Mouse (Mus musculus) MEL (cell line): ENCODE results near the gene Gm11938. TPM values are rescaled to one million over a fixed set of nuclear protein-coding genes. Genes with fewer than 3 reads are reported as not detected.

Experiments
- DNase-seq: peaks from one replicate; pipeline ENCODE4 v3.0.0; 2011; ENCODE audit warnings: low read depth, low spot score
- H3K27ac ChIP-seq: 2 replicates; pipeline ENCODE4 v1.5.1; 2012; ENCODE audit warnings: low read depth, mild to moderate bottlenecking, control low read depth, low read length, moderate library complexity; ENCODE audit not compliant: control insufficient read depth
- H3K27me3 ChIP-seq, 2 experiments: fragments of 150-350 bp in 1 of 2; sonication (generic) in 1 of 2; 2 replicates each; pipeline ENCODE4 v1.6.1; 2012; ENCODE audit warnings: low read length in 2 of 2, mild to moderate bottlenecking in 2 of 2, improper control_type of control experiment in 1 of 2, moderate library complexity in 1 of 2; ENCODE audit not compliant: insufficient read depth in 2 of 2, control insufficient read depth in 1 of 2
- H3K36me3 ChIP-seq, 2 experiments: 2 replicates each; pipeline ENCODE4 v1.6.1; 2012 to 2014; ENCODE audit warnings: low read length in 2 of 2, improper control_type of control experiment in 1 of 2, inconsistent platforms in 1 of 2, mild to moderate bottlenecking in 1 of 2; ENCODE audit not compliant: insufficient read depth in 2 of 2, control insufficient read depth in 1 of 2
- H3K4me1 ChIP-seq, 2 experiments: fragments of 150-350 bp in 1 of 2; sonication (generic) in 1 of 2; 2 replicates each; pipeline ENCODE4 v1.6.1; 2012; ENCODE audit warnings: low read length in 2 of 2, improper control_type of control experiment in 1 of 2, mild to moderate bottlenecking in 1 of 2; ENCODE audit not compliant: insufficient read depth in 2 of 2, control insufficient read depth in 1 of 2
- H3K4me3 ChIP-seq, 2 experiments: fragments of 150-350 bp in 1 of 2; sonication (generic) in 1 of 2; 2 replicates each; pipeline ENCODE4 v1.5.1; 2012; ENCODE audit warnings: low read depth in 2 of 2, low read length in 2 of 2, mild to moderate bottlenecking in 2 of 2, moderate library complexity in 2 of 2, control low read depth in 1 of 2, improper control_type of control experiment in 1 of 2; ENCODE audit not compliant: control insufficient read depth in 1 of 2, insufficient read depth in 1 of 2
- H3K79me2 ChIP-seq: 2 replicates; pipeline ENCODE4 v1.6.1; 2012; ENCODE audit warnings: mild to moderate bottlenecking, low read length, moderate library complexity; ENCODE audit not compliant: control insufficient read depth, poor library complexity, insufficient read depth
- H3K9ac ChIP-seq: 2 replicates; pipeline ENCODE4 v1.6.1; 2012; ENCODE audit warnings: low read depth, mild to moderate bottlenecking, control low read depth, low read length, moderate library complexity; ENCODE audit not compliant: control insufficient read depth, poor library complexity, severe bottlenecking
- H3K9me3 ChIP-seq: fragments of 150-350 bp; sonication (generic); replicated peaks from 2 replicates; pipeline ENCODE4 v1.6.1; 2012; ENCODE audit warnings: mild to moderate bottlenecking, low read length, improper control_type of control experiment, moderate library complexity; ENCODE audit not compliant: insufficient read depth
- CHD2 ChIP-seq: IDR thresholded peaks from 2 replicates; pipeline ENCODE4 v1.6.1; 2011; ENCODE audit warnings: low read length, improper control_type of control experiment
- CTCF ChIP-seq, 3 experiments: IDR thresholded peaks in 2 of 3; conservative IDR thresholded peaks in 1 of 3; 2 replicates each; pipeline ENCODE4 v1.5.1; 2011 to 2012; ENCODE audit warnings: low read length in 3 of 3, low read depth in 2 of 3, mild to moderate bottlenecking in 2 of 3, improper control_type of control experiment in 1 of 3, inconsistent platforms in 1 of 3, mixed read lengths in 1 of 3, moderate library complexity in 1 of 3; ENCODE audit not compliant: control insufficient read depth in 1 of 3, insufficient read depth in 1 of 3, poor library complexity in 1 of 3, severe bottlenecking in 1 of 3
- ELF1 ChIP-seq: IDR thresholded peaks from 2 replicates; pipeline ENCODE4 v1.6.1; 2014; ENCODE audit warnings: low read depth, mild to moderate bottlenecking, inconsistent platforms, low read length, improper control_type of control experiment, moderate library complexity
- EP300 ChIP-seq, 2 experiments: IDR thresholded peaks; 2 replicates each; pipeline ENCODE4 v1.6.1; 2011; ENCODE audit warnings: improper control_type of control experiment in 2 of 2, low read length in 2 of 2, low read depth in 1 of 2, mild to moderate bottlenecking in 1 of 2
- HCFC1 ChIP-seq: IDR thresholded peaks from 2 replicates; pipeline ENCODE4 v1.6.1; 2012; ENCODE audit warnings: low read depth, mild to moderate bottlenecking, inconsistent platforms, low read length, improper control_type of control experiment, moderate library complexity
- MAFK ChIP-seq: IDR thresholded peaks from 2 replicates; pipeline ENCODE4 v1.6.1; 2011; ENCODE audit warnings: low read depth, mild to moderate bottlenecking, low read length, improper control_type of control experiment, borderline replicate concordance
- MYB ChIP-seq: IDR thresholded peaks from 2 replicates; pipeline ENCODE4 v1.6.1; 2011; ENCODE audit warnings: mild to moderate bottlenecking, low read depth, low read length, improper control_type of control experiment
- NRF1 ChIP-seq: IDR thresholded peaks from 2 replicates; pipeline ENCODE4 v1.6.1; 2014; ENCODE audit warnings: low read depth, mild to moderate bottlenecking, inconsistent platforms, low read length, improper control_type of control experiment, moderate library complexity; ENCODE audit not compliant: poor library complexity, insufficient read depth, severe bottlenecking
- POLR2AphosphoS2 ChIP-seq: IDR thresholded peaks from 2 replicates; pipeline ENCODE4 v1.6.1; 2011; ENCODE audit warnings: low read length, improper control_type of control experiment
- POLR2AphosphoS5 ChIP-seq: IDR thresholded peaks from 2 replicates; pipeline ENCODE4 v1.6.1; 2012; ENCODE audit warnings: low read depth, borderline replicate concordance, mild to moderate bottlenecking, inconsistent platforms, low read length, moderate library complexity, mixed read lengths
- RCOR1 ChIP-seq: IDR thresholded peaks from 2 replicates; pipeline ENCODE4 v1.6.1; 2012; ENCODE audit warnings: low read depth, mild to moderate bottlenecking, inconsistent platforms, low read length, improper control_type of control experiment
- TAL1 ChIP-seq: IDR thresholded peaks from 2 replicates; pipeline ENCODE4 v1.6.1; 2012; ENCODE audit warnings: mild to moderate bottlenecking, inconsistent platforms, low read length, moderate library complexity, mixed read lengths
- TBP ChIP-seq: IDR thresholded peaks from 2 replicates; pipeline ENCODE4 v1.8.0; 2011; ENCODE audit warnings: low read depth, low read length, improper control_type of control experiment
- TCF12 ChIP-seq: IDR thresholded peaks from 2 replicates; pipeline ENCODE4 v1.6.1; 2014; ENCODE audit warnings: low read depth, mild to moderate bottlenecking, inconsistent platforms, low read length, improper control_type of control experiment, moderate library complexity
- USF2 ChIP-seq, 2 experiments: IDR thresholded peaks; 2 replicates each; pipeline ENCODE4 v1.6.1; 2011 to 2012; ENCODE audit warnings: improper control_type of control experiment in 2 of 2, low read length in 2 of 2, borderline replicate concordance in 1 of 2, inconsistent platforms in 1 of 2, low read depth in 1 of 2, mild to moderate bottlenecking in 1 of 2; ENCODE audit not compliant: insufficient read depth in 1 of 2
- ZKSCAN1 ChIP-seq: IDR thresholded peaks from 2 replicates; pipeline ENCODE4 v1.6.1; 2012; ENCODE audit warnings: low read depth, mild to moderate bottlenecking, inconsistent platforms, low read length, improper control_type of control experiment, moderate library complexity
- ZMIZ1 ChIP-seq: IDR thresholded peaks from 2 replicates; pipeline ENCODE4 v1.6.1; 2012; ENCODE audit warnings: low read depth, mild to moderate bottlenecking, inconsistent platforms, low read length, improper control_type of control experiment, moderate library complexity
- polyA plus RNA-seq, 2 experiments: library from polyadenylated mRNA; stranded (reverse) in 1 of 2; unstranded in 1 of 2; fragments of >175 nt in 1 of 2; fragments of >200 nt in 1 of 2; gene quantifications; 2 replicates each; pipeline versions ENCODE4 v1.2.1 to v1.2.4; 2012; ENCODE audit warnings: low replicate concordance in 2 of 2, low read depth in 1 of 2; ENCODE audit not compliant: insufficient read length in 2 of 2, insufficient read depth in 1 of 2, missing spikeins in 1 of 2
- total RNA-seq: library from RNA; depleted of rRNA; stranded (reverse); fragments of 300-350 nt; gene quantifications from 2 replicates; pipeline ENCODE4 v1.2.3, GENCODE M21; 2012

Gene Gm11938
- total and polyA plus RNA-seq, 3 experiments, result not detected

DNA sequence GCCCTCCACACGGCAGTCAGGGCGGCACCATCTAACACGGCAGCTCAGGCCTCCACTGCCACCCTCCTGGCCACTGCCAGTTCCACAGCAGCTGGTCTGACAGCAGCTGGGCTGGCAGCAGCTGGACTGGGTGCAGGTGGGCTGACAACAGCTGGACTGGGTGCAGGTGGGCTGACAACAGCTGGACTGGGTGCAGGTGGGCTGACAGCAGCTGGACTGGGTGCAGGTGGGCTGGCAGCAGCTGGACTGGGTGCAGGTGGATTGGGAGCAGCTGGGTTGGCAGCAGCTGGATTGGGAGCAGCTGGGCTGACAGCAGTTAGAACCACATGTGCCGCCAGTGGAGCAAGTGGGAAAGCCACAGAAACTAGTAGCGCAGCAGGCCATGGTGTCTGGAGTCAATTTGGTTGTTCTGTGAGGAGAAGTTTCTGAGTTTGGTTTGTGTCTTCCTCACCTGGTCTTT, 19.8 kb downstream of the Gm11938 start, which contains the start of gene Krtap1-4:
Krtap1-4 (minus strand) TSS at position 410 of the 460 bp plus-strand sequence.
- no peaks in the 10 kb centered on the region for H3K36me3 ChIP-seq
- H3K4me3 ChIP-seq, result no peak within 1 kb of the TSS
- TF ChIP-seq TAL1 (no peak), ZMIZ1 (no peak), NRF1 (no peak), EP300 (IDR thresholded peaks at IDR 0.05; ENCODE audit: low read depth in 1 of 2, low read length in 2 of 2) (no peak), MAFK (no peak), ZKSCAN1 (no peak), ELF1 (no peak), CHD2 (no peak), CTCF (IDR thresholded peaks at IDR 0.05 in 2 of 3, conservative IDR thresholded peaks at IDR 0.05 in 1 of 3; ENCODE audit: control insufficient read depth in 1 of 3, insufficient read depth in 1 of 3, low read depth in 2 of 3, low read length in 3 of 3, poor library complexity in 1 of 3, severe bottlenecking in 1 of 3) (no peak)
- H3K27me3 ChIP-seq, result no peaks in the 10 kb centered on the region
- H3K79me2 ChIP-seq, result no peaks in the 10 kb centered on the region
- H3K9me3 ChIP-seq, result no peaks in the 10 kb centered on the region
- no peak for DNase-seq
- H3K4me1 ChIP-seq, result no peaks in the 10 kb centered on the region
- no peak within 1 kb of the TSS for H3K27ac ChIP-seq
- H3K9ac ChIP-seq, result no peak within 1 kb of the TSS

DNA sequence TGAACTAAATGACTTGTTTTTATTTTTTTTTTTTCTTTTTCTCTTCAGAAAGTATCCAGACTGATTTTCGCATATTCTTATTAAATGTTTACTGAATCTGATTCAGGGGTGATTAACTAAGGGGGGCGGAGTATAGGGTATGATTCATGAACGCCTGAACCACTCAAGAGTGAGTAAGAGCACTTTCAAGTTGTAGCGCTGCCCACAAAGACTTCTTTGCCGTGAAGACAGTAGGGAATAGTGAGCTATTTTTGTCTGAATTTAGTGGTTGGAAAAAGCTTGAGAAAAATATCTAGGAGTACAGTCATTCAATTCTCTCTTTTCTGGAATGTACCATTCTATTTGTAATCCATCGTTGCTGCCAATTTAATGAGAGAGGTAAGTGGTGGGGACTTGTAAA, 21.5 kb downstream of the Gm11938 start:
- Histone ChIP-seq H3K9me3 (no peaks in the 10 kb centered on the region), H3K27ac (no peak overlapping the region), H3K27me3 (no peaks in the 10 kb centered on the region), H3K4me1 (no peaks in the 10 kb centered on the region)
- TF ChIP-seq RCOR1 (no peak), EP300 (IDR thresholded peaks at IDR 0.05; ENCODE audit: low read depth in 1 of 2, low read length in 2 of 2) (no peak)
- TF ChIP-seq, all 39 proteins: peak for 0
- Histone ChIP-seq H3K79me2 (no peaks in the 10 kb centered on the region), H3K36me3 (no peaks in the 10 kb centered on the region), H3K9ac (no peak overlapping the region), H3K4me3 (no peak overlapping the region)
- DNase-seq, result no peak

GRCm38 (mm10) chr11:99581051-99581450, 22.1 kb downstream of the Gm11938 start:
- Histone ChIP-seq H3K9ac (no peak overlapping the region), H3K4me3 (no peak overlapping the region), H3K27me3 (no peaks in the 10 kb centered on the region), H3K9me3 (no peaks in the 10 kb centered on the region), H3K4me1 (no peaks in the 10 kb centered on the region), H3K79me2 (no peaks in the 10 kb centered on the region), H3K27ac (no peak overlapping the region), H3K36me3 (no peaks in the 10 kb centered on the region)
- TF ChIP-seq POLR2AphosphoS5, result no peak
- no peak for TF ChIP-seq MYB
- TF ChIP-seq TAL1, result no peak
- TF ChIP-seq CTCF (IDR thresholded peaks at IDR 0.05 in 2 of 3, conservative IDR thresholded peaks at IDR 0.05 in 1 of 3; ENCODE audit: control insufficient read depth in 1 of 3, insufficient read depth in 1 of 3, low read depth in 2 of 3, low read length in 3 of 3, poor library complexity in 1 of 3, severe bottlenecking in 1 of 3), result no peak
- TF ChIP-seq TBP, result no peak
- no peak for TF ChIP-seq TCF12
- TF ChIP-seq USF2 (IDR thresholded peaks at IDR 0.05; ENCODE audit: borderline replicate concordance in 1 of 2, insufficient read depth in 1 of 2, low read depth in 1 of 2, low read length in 2 of 2), result no peak
- no peak for TF ChIP-seq EP300 (IDR thresholded peaks at IDR 0.05; ENCODE audit: low read depth in 1 of 2, low read length in 2 of 2)
- no peak for TF ChIP-seq HCFC1
- TF ChIP-seq ZKSCAN1, result no peak
- TF ChIP-seq POLR2AphosphoS2, result no peak
- DNase-seq, result no peak
